Mouse (Mus musculus) gonadal fat pad, adult 2 months (tissue): Measurements from ENCODE around the gene Tubg1. TPM values are rescaled to one million over a fixed set of nuclear protein-coding genes. Genes with fewer than 3 reads are reported as not detected.
"Not testable (repeated sequence)": the region's sequence is repeated elsewhere in the genome, so short reads cannot be mapped to it uniquely, and the experiment has no call there.

Source experiments
- DNase-seq: peaks from one replicate; pipeline ENCODE4 v3.0.0-alpha.2; 2012; ENCODE audit warnings: low read depth
- polyA plus RNA-seq: library from polyadenylated mRNA; depleted of rRNA; stranded (reverse); fragments of >200 nt; gene quantifications from 2 replicates; pipeline ENCODE4 v1.2.3, GENCODE M21; 2012

The Tubg1 gene
- polyA plus RNA-seq, 1 experiment, result 9.0 TPM

- DNase-seq, result no peak
These were observed 21.4 kb downstream of the Tubg1 start for GRCm38 (mm10) chr11:101141088-101141487.

GRCm38 (mm10) chr11:101142215-101142967 lies 22.7 kb downstream of the Tubg1 start:
- no peak for DNase-seq

GRCm38 (mm10) chr11:101143338-101144225 lies 23.8 kb downstream of the Tubg1 start:
- DNase-seq, result no peak

- no peak for DNase-seq
These were observed 26.6 kb downstream of the Tubg1 start for GRCm38 (mm10) chr11:101146377-101146776.

GRCm38 (mm10) chr11:101148751-101149150 lies 29.0 kb downstream of the Tubg1 start:
- DNase-seq, result no peak

GRCm38 (mm10) chr11:101149178-101150105 lies 29.7 kb downstream of the Tubg1 start:
- no peak for DNase-seq

GRCm38 (mm10) chr11:101151063-101151462 lies 31.3 kb downstream of the Tubg1 start:
- no peak for DNase-seq

GRCm38 (mm10) chr11:101152825-101153224 lies 33.1 kb downstream of the Tubg1 start:
- DNase-seq, result no peak

- no peak for DNase-seq
These were observed 34.9 kb downstream of the Tubg1 start for GRCm38 (mm10) chr11:101154648-101155047.

GRCm38 (mm10) chr11:101155151-101155550 lies 35.4 kb downstream of the Tubg1 start:
- no peak for DNase-seq

GRCm38 (mm10) chr11:101155728-101156371 lies 36.1 kb downstream of the Tubg1 start, which contains the start of gene Tubg2:
Gene Tubg2, plus strand, starts transcription at chr11:101155907.
- no peak for DNase-seq

GRCm38 (mm10) chr11:101160151-101160550 lies 40.4 kb downstream of the Tubg1 start:
- not testable (repeated sequence) for DNase-seq

GRCm38 (mm10) chr11:101160981-101161505 lies 41.3 kb downstream of the Tubg1 start:
- not testable (repeated sequence) for DNase-seq

- DNase-seq, result no peak
These were observed 41.8 kb downstream of the Tubg1 start for GRCm38 (mm10) chr11:101161551-101161950.

- DNase-seq, result no peak
These were observed 42.6 kb downstream of the Tubg1 start for GRCm38 (mm10) chr11:101162301-101162700.

GRCm38 (mm10) chr11:101162772-101163171 lies 43.0 kb downstream of the Tubg1 start:
- no peak for DNase-seq

GRCm38 (mm10) chr11:101163476-101164350 lies 44.0 kb downstream of the Tubg1 start:
- no peak for DNase-seq

GRCm38 (mm10) chr11:101164351-101164665 lies 44.6 kb downstream of the Tubg1 start:
- no peak for DNase-seq

- no peak for DNase-seq
These were observed 45.2 kb downstream of the Tubg1 start for GRCm38 (mm10) chr11:101164677-101165580.
